Mouse (Mus musculus): Measurements from ENCODE around the gene Tek.
"Not testable (repeated sequence)": the region's sequence is repeated elsewhere in the genome, so short reads cannot be mapped to it uniquely, and the experiment has no call there.

Gene Tek

GRCm38 (mm10) chr4:94738838-94739731 is at the start of gene Tek:
Gene Tek (plus strand): TSS chr4:94739289.
- peak; percentile 35 for DNase-seq

- not testable (repeated sequence) for DNase-seq
Observed at GRCm38 (mm10) chr4:94689804-94690203, 49.3 kb upstream of the Tek start.

DNA sequence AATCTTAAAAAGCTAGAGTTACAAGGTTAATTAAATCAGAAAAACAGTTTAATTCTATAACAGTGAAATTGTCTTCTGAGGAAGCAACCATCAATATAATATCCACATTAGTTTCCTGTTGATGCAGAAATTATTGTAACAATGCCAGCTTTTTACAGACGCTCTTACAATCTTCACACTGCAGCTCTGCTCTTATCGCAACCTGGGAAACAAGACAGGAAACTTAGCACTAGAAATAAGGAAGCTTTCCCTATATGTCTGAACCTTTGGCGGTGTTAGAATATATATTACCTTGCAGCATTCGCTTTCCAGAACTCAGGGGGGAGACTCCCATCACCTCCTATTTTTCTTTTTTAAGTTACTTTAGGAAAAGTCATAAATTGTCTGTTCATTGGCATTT is 48.0 kb upstream of the Tek start:
- no peak for DNase-seq

DNA sequence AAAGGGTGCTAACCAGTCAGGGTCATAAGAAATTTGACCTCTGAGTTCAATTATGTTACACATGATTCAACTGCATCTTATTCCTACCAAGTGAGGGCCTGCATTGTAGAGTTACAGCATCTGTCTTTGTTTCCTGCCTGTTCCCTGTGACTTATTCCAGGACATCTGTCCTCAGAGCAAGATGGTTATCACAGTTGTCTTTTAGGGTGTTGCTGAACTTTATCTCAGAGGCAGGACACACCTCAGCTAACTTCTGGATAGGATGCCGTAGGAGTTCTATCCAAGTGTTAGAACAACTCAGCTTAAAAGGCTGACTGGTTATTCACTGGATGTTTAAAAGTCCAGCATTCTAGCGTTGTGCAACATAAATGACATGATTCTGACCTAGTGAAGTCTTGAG is 46.9 kb upstream of the Tek start:
- DNase-seq: no peak

DNA sequence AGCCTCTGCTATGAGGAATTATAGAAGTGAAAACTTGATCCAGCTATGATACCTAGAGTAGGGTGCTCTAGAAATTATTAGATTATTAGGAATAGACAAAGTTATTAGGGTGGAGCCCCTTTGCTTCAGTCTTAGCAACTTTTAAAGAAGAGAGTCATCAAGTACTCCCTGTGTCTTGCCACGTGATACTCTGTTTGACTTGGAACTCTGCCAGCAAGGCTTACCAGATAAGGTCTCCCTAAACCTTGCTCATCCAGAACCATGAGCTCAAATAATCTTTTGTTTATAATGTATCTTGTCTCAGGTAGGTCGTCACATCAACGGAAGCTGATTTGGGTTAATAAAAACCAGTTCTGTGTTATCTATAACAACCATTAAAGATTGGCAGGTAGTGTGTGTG is 42.7 kb upstream of the Tek start:
- DNase-seq: no peak

GRCm38 (mm10) chr4:94711002-94711401 is 28.1 kb upstream of the Tek start:
- no peak for DNase-seq

DNA sequence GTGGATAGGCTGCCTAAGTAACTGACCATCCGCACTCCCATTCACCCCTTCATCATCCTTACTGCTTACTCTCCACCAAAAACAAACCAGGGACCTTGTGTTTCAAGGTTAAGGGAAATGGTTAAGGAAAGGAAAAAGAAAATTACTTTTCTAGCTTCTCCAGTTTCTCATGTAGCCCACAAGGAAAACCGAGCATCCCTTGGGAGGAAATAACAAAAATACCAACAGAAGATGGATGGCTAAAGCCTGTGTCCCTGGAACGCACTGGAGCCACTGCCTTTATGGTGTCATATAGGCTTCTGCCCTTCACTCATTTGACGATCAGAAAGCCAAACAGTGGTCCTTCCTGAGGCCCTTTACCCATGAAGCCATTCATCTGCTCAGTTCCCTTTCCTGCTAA is 27.7 kb upstream of the Tek start:
- DNase-seq: no peak

- DNase-seq: no peak
Observed at GRCm38 (mm10) chr4:94713741-94714140, 25.3 kb upstream of the Tek start.

DNA sequence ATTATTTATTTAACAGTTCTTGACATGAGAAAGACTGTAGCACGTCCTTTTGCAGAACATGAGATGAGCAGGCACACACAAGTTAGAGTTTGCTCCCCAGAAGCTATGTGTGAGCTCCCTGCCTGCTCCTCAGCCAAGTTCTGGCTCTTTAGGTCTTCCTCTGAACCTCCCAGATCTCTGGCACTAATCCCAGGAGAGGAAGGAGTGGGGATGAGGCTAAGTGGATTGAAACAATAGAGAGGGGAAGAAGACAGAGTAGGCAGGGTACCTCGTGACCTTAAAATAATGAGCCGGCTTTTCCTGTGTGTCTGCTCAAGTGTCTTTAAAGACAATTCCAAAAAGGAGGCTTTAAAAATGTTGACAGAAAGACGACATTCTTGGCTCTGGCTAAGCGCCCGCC is 23.9 kb upstream of the Tek start:
- peak; percentile 77 for DNase-seq

GRCm38 (mm10) chr4:94725799-94726198 is 13.3 kb upstream of the Tek start:
- DNase-seq: peak; percentile 38

DNA sequence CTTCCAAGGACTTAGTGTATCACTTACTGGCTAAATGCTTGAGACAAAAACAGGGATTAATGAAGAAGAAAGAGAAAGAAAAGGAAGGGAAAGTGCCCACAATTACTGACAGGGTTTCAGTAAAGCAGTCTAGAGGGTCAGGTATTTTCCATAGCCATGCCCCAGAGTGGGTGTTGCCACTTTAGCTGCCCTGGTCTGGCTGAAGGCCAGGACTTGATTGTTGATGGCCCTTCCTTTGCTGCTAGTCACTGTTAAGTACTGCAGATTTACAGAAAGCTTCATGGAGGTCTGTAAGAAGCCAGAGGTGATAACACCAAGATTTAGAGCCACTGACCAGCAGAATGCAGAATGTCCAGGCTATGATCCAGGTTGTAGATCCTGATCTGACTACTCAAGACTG is 6.4 kb upstream of the Tek start:
- peak; percentile 63 for DNase-seq

- no peak for DNase-seq
Observed at GRCm38 (mm10) chr4:94737326-94738295, 1.5 kb upstream of the Tek start.

- peak; percentile 25 for DNase-seq
Observed at GRCm38 (mm10) chr4:94741824-94742223, 2.7 kb downstream of the Tek start.

DNA sequence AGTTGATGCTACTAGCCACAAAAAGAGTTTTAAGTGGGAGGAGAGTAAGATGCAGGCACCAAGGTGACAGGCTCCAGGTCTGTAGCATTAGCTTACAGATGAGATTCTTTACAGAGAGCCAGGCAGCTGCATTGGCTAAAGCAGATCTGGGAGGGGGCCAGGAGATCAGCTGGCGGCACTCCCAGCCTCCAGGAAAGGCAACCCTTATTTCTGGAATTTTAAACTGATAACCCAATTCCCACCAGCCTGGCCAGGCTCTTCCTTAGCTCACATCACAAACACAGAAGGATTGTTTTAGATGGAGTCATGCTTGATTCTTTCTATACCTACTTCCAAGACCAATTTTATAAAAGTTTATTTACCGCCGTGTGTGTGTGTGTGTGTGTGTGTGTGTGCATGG is 6.7 kb downstream of the Tek start:
- peak; percentile 57 for DNase-seq

- DNase-seq: peak; percentile 79
Observed at GRCm38 (mm10) chr4:94746387-94746811, 7.3 kb downstream of the Tek start.

GRCm38 (mm10) chr4:94747338-94747737 is 8.2 kb downstream of the Tek start:
- DNase-seq: no peak

GRCm38 (mm10) chr4:94752512-94752911 is 13.4 kb downstream of the Tek start:
- peak; percentile 77 for DNase-seq

DNA sequence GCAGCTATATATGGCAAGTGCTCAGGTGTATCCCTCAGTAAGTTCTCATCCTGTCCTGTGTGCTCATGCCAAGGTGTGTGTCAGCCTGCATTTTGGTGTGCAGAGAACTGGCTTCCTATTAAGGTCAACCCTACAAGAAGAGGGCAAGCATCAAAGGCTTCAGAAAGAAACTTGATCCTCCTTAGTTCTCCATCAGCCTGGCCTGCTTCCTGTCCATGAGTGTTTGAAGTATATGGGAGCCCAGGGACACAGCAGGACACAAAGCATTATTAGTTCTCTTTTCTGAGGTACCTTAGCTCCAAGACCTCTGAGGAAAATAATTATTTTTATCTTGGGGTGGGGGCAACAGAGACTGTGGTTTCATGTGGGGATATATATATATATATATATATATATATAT is 26.1 kb downstream of the Tek start:
- DNase-seq: no peak

- DNase-seq: no peak
Observed at GRCm38 (mm10) chr4:94766176-94766575, 27.1 kb downstream of the Tek start.

GRCm38 (mm10) chr4:94768624-94769023 is 29.5 kb downstream of the Tek start:
- DNase-seq: no peak

- DNase-seq: no peak
Observed at GRCm38 (mm10) chr4:94781043-94781442, 42.0 kb downstream of the Tek start.

- DNase-seq: no peak
Observed at GRCm38 (mm10) chr4:94785921-94786320, 46.8 kb downstream of the Tek start.

- DNase-seq: peak; percentile 38
Observed at GRCm38 (mm10) chr4:94803187-94803586, 64.1 kb downstream of the Tek start.

DNA sequence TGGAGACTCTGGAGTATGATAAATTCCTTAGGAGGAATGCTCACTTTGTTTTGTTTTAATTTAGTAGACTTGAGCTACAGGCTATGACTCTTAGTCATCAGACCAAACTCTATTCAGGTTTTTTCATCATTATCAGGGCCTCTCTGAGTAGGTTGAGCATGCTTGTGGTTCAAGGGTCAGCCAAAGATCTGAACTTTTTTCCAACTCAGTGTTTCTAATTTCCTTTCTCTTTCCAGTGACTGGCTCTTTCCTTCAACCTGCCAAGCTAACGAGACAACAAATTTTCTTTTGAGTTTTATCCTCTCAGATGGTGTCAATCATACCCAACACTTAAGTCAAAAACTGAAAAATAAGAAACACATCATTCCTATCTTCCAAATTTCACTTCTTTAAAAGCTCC is 71.5 kb downstream of the Tek start:
- DNase-seq: no peak
